ENCODE assay signal across 9 mouse cellular contexts in the genomic region with DNA sequence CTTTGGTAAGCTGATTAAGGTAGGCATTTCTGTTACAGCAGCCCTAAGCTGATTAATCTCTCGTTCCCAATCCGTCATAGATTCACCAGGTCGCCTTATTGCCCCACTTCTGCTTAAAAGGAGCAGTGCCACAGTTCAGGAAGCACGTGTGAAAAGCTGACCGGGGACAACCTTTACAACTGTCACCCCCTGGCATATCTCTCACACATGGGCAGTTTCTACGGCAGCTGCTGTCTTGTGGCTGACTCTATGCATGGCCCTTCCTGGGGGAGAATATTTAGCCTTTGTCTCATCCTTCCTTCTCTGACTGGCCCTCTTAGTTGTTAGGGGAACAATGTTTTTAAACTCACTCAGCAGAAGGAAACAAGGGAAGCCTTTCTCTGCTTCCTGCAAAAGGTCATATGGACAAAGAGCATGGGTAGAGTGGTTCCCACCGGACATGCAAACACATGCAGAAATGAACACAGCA.
DNase-seq lines count a peak whose midpoint lies in the region; ATAC-seq and TF ChIP-seq lines count a peak whose summit lies in the region.
"Had no signal": no experiment of that assay in that cellular context is flagged by ENCODE, and none has a peak within 500 bp of the region (broad histone marks: within the 10 kb centered on the region; RNA-seq: fewer than 3 reads in every experiment).

No protein-coding gene starts in this region.

- no peak overlapping the region for H3K9ac ChIP-seq in hindbrain, postnatal 0 days (replicated peaks; ENCODE audit: low read length)
- no peak overlapping the region; the same call in 1 of the 2 replicates for H3K9ac ChIP-seq in hindbrain, embryonic 14.5 days

- H3K27ac ChIP-seq in hindbrain, postnatal 0 days = no peak overlapping the region
- H3K27ac ChIP-seq in hindbrain, embryonic 14.5 days = no peak overlapping the region

- H3K4me2 ChIP-seq in hindbrain, postnatal 0 days (ENCODE audit: low read depth, low read length) = no peak overlapping the region
- no peak overlapping the region for H3K4me2 ChIP-seq in hindbrain, embryonic 14.5 days (replicated peaks)

- no peaks in the 10 kb centered on the region for H3K27me3 ChIP-seq in hindbrain, postnatal 0 days (ENCODE audit: insufficient read depth, low read length)
- H3K27me3 ChIP-seq in hindbrain, embryonic 14.5 days (ENCODE audit: control insufficient read depth, insufficient read depth, low read length) = no peaks in the 10 kb centered on the region

- H3K36me3 ChIP-seq in hindbrain, postnatal 0 days (ENCODE audit: insufficient read depth, low read length) = no peaks in the 10 kb centered on the region
- H3K36me3 ChIP-seq in hindbrain, embryonic 14.5 days (replicated peaks; ENCODE audit: control insufficient read depth, insufficient read depth) = no peaks in the 10 kb centered on the region

- ATAC-seq in hindbrain, postnatal 0 days = 0 out of 2 replicates have a peak, but pooled peaks have one; percentile 55
- no peak for ATAC-seq in hindbrain, embryonic 14.5 days (ENCODE audit: low FRiP score)
- ATAC-seq in hematopoietic stem cell, adult 5-6 weeks (replicated peaks in 1 of 2; ENCODE audit: insufficient read depth in 1 of 2, low FRiP score in 2 of 2, low TSS enrichment in 1 of 2, low read depth in 1 of 2, poor library complexity in 2 of 2, severe bottlenecking in 2 of 2) = peak; percentile 54 to 66
- peak; percentile 59 for ATAC-seq in megakaryocyte, adult 5-6 weeks (ENCODE audit: poor library complexity, severe bottlenecking)
- no peak for ATAC-seq in erythroblast, adult 5-6 weeks (replicated peaks; ENCODE audit: low FRiP score, poor library complexity, severe bottlenecking)

- peaks cover 8% of the 10 kb centered on the region for H3K4me1 ChIP-seq in hindbrain, postnatal 0 days (ENCODE audit: insufficient read depth, low read length)
- peaks cover 26% of the 10 kb centered on the region for H3K4me1 ChIP-seq in hindbrain, embryonic 14.5 days (replicated peaks; ENCODE audit: control insufficient read depth, insufficient read depth, low read length)

- no peak overlapping the region for H3K4me3 ChIP-seq in hindbrain, postnatal 0 days (ENCODE audit: low read length)
- H3K4me3 ChIP-seq in hindbrain, embryonic 14.5 days (replicated peaks; ENCODE audit: low read length) = no peak overlapping the region

- no peaks in the 10 kb centered on the region for H3K9me3 ChIP-seq in hindbrain, postnatal 0 days (ENCODE audit: low read length)
- no peaks in the 10 kb centered on the region for H3K9me3 ChIP-seq in hindbrain, embryonic 14.5 days (ENCODE audit: control insufficient read depth, low read length)

- no peak for TF ChIP-seq CTCF in hindbrain, postnatal 0 days (IDR thresholded peaks at IDR 0.05; ENCODE audit: low read depth)

- peak; percentile 34 for DNase-seq in hindbrain, postnatal 0 days (ENCODE audit: low spot score)
- no peak for DNase-seq in hindbrain, embryonic 14.5 days (ENCODE audit: low spot score)
- peak; percentile 18 for DNase-seq in brain, adult 2 months (ENCODE audit: low read depth, low spot score)
- no peak for DNase-seq in gastrocnemius, adult 18-20 months (ENCODE audit: low spot score)
- DNase-seq in cerebellum, adult 9-10 months = no peak
- DNase-seq: adrenal gland, adult 8-10 months had no signal

- WGBS in hindbrain, postnatal 0 days = 22% methylated on average over 7 of the region's 7 CpGs
- 14% methylated on average over 7 of the region's 7 CpGs for WGBS in hindbrain, embryonic 14.5 days

Comparison
In these comparisons a context has a peak if more than half of its experiments do, and no peak if none do; other contexts are left out.
1. ATAC-seq: peak in hindbrain, postnatal 0 days (single experiment), hematopoietic stem cell, adult 5-6 weeks (2 of 2) and megakaryocyte, adult 5-6 weeks (single experiment); none in hindbrain, embryonic 14.5 days (single experiment) and erythroblast, adult 5-6 weeks (single experiment).
2. DNase-seq: peak in hindbrain, postnatal 0 days (single experiment) and brain, adult 2 months (single experiment); none in hindbrain, embryonic 14.5 days (single experiment), gastrocnemius, adult 18-20 months (single experiment) and cerebellum, adult 9-10 months (single experiment).